Mouse (Mus musculus): ENCODE data around the gene Spc25. TPM values are rescaled to one million over a fixed set of nuclear protein-coding genes. Genes with fewer than 3 reads are reported as not detected.

Gene Spc25
- 1.0 TPM for polyA plus RNA-seq (2017; shearing (Covaris generic))

DNA sequence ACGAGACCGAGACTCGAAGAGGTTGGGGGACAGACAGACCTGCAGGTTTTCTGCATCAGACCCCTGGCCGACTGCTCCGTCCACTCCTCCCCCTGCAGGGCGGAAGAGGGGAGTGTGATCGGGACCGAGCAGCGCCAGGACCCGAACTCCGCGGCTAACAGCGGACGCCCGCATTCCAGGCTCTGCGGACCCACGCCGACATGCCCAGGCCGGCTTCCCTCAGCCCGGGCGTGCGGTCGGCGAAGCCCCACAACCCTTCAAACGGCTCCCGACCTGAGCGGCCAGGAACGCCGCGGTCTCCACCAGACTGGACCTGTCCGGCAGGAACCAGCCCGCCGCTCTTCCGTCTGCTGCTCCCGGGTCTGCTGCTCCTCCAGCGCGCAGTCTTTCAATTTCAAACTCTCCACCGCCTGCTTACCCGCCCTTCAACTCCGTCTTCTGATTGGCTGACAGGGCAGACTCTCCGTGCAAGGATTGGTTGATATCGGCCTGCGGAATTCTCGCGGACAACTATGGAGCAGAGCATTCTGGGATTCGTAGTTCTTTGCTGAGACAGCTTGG is at the start of gene Spc25:
Spc25 (minus strand) TSS at position 404 of the 561 bp plus-strand sequence.

DNA sequence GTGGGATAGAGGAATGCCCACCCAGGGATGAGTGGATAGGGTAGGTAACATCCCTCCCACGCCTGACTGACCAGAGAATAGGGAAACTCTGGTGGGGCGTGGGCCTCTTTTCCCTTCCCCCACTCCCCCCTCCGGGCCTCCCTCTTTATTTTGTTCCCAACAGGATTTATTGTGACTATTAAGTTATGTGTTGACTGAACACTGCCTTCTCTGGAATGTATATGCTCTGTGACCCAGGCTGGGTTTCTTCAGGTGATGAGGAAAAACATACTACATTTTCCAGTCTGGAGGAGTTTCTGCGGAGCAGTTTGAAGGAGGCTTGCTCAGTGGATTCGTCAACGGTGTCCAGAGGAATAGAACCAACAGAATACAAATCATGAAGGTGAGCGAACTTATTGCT is 4.8 kb upstream of the Spc25 start, which contains the start of gene G6pc2:
G6pc2 (plus strand) TSS at position 301 of the 400 bp plus-strand sequence.

Other genes with a start within 250 kb of the Spc25 start
- not detected for gene Nostrin, start 70.4 kb downstream of the Spc25 start, polyA plus RNA-seq (2017; shearing (Covaris generic))
- gene G6pc2, start 4.9 kb upstream of the Spc25 start, polyA plus RNA-seq (2017; shearing (Covaris generic)), result not detected
- not detected for gene Abcb11, start 136.4 kb upstream of the Spc25 start, polyA plus RNA-seq (2017; shearing (Covaris generic))
- gene Dhrs9, start 174.3 kb upstream of the Spc25 start, polyA plus RNA-seq (2017; shearing (Covaris generic)), result 0.31 TPM

Measured in effector memory CD4-positive, alpha-beta T cell, adult 5 months (primary cell).